ENCODE assay signal across 8 mouse cellular contexts in the genomic region with DNA sequence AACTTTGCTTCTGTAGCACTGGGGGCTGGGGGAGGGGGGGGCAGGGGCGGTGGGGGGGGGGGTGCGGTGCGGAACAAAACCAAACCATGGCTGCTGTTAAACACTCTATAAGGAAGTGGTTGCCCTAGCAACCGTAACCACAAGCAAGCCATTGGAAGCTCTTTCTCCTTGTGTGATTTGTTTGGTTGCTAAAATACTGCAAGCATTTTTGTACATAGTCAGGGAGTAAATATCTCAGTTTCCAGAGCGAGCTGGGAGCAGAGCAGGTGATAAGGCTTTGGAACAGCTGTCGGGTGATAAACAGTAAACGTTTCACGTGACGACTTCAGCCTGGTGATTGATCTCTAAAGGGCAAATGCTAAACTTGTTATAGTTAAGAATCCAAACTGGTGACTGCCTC.
A peak's percentile ranks its signal among the peaks of the same experiment; 100 is the strongest.
DNase-seq lines count a peak whose midpoint lies in the region; ATAC-seq and TF ChIP-seq lines count a peak whose summit lies in the region.

No protein-coding gene starts in this region.

- 11% methylated on average over 9 of the region's 9 CpGs for WGBS in lung, embryonic 14.5 days
- WGBS in lung, adult 2 months = 10% methylated on average over 9 of the region's 9 CpGs
- whole genome bisulfite sequencing in forebrain, embryonic 15.5 days = 22% methylated on average over 9 of the region's 9 CpGs
- WGBS in limb, embryonic 11.5 days = 30% methylated on average over 9 of the region's 9 CpGs
- WGBS in midbrain, embryonic 16.5 days = 15% methylated on average over 9 of the region's 9 CpGs

- H3K9me3 ChIP-seq in lung, embryonic 14.5 days (ENCODE audit: low read depth, low read length) = no peaks in the 10 kb centered on the region
- H3K9me3 ChIP-seq in forebrain, embryonic 15.5 days = no peaks in the 10 kb centered on the region
- H3K9me3 ChIP-seq in limb, embryonic 11.5 days (ENCODE audit: control insufficient read depth, low read length) = no peaks in the 10 kb centered on the region
- no peaks in the 10 kb centered on the region for H3K9me3 ChIP-seq in midbrain, embryonic 16.5 days (replicated peaks; ENCODE audit: control insufficient read depth, low read length, poor library complexity, severe bottlenecking)

- DNase-seq in lung, embryonic 14.5 days = peak; percentile 52
- no peak for DNase-seq in lung, adult 2 months
- peak; percentile 38 for DNase-seq in limb, embryonic 11.5 days (ENCODE audit: low spot score)
- DNase-seq in frontal cortex, postnatal 25 days (ENCODE audit: low spot score in 2 of 2) = no peak
- DNase-seq in adrenal gland, postnatal 10 days = no peak
- DNase-seq in right cerebral cortex, postnatal 14 days = no peak

- no peak overlapping the region for H3K27ac ChIP-seq in lung, embryonic 14.5 days (ENCODE audit: low read depth)
- H3K27ac ChIP-seq in forebrain, embryonic 15.5 days (replicated peaks) = no peak overlapping the region
- H3K27ac ChIP-seq in limb, embryonic 11.5 days (replicated peaks; ENCODE audit: low read depth, low read length) = no peak overlapping the region
- H3K27ac ChIP-seq in midbrain, embryonic 16.5 days (ENCODE audit: low read length) = no peak overlapping the region

- no peaks in the 10 kb centered on the region for H3K36me3 ChIP-seq in lung, embryonic 14.5 days (ENCODE audit: insufficient read depth)
- H3K36me3 ChIP-seq in forebrain, embryonic 15.5 days = no peaks in the 10 kb centered on the region
- no peaks in the 10 kb centered on the region for H3K36me3 ChIP-seq in limb, embryonic 11.5 days (ENCODE audit: control insufficient read depth, insufficient read depth, low read length)
- no peaks in the 10 kb centered on the region for H3K36me3 ChIP-seq in midbrain, embryonic 16.5 days (ENCODE audit: control insufficient read depth, insufficient read depth, low read length)

- H3K4me3 ChIP-seq in lung, embryonic 14.5 days (ENCODE audit: low read depth, low read length) = no peak overlapping the region
- no peak overlapping the region for H3K4me3 ChIP-seq in lung, adult 2 months (replicated peaks; ENCODE audit: extremely low read depth, low read depth, low read length)
- no peak overlapping the region for H3K4me3 ChIP-seq in forebrain, embryonic 15.5 days
- no peak overlapping the region for H3K4me3 ChIP-seq in limb, embryonic 11.5 days (ENCODE audit: low read depth, low read length)
- H3K4me3 ChIP-seq in midbrain, embryonic 16.5 days (ENCODE audit: low read depth, low read length) = no peak overlapping the region

- no peaks in the 10 kb centered on the region for H3K27me3 ChIP-seq in lung, embryonic 14.5 days (ENCODE audit: insufficient read depth, low read length)
- no peaks in the 10 kb centered on the region for H3K27me3 ChIP-seq in forebrain, embryonic 15.5 days
- no peaks in the 10 kb centered on the region for H3K27me3 ChIP-seq in limb, embryonic 11.5 days (ENCODE audit: control insufficient read depth, insufficient read depth, low read length)
- no peaks in the 10 kb centered on the region for H3K27me3 ChIP-seq in midbrain, embryonic 16.5 days (ENCODE audit: control insufficient read depth, insufficient read depth, low read depth, low read length)

- no peak for TF ChIP-seq CTCF in lung, embryonic 14.5 days (IDR thresholded peaks at IDR 0.05; ENCODE audit: low read depth)
- no peak for TF ChIP-seq CTCF in lung, adult 2 months (IDR thresholded peaks at IDR 0.05; ENCODE audit: insufficient read depth, low read length)

- H3K4me2 ChIP-seq in lung, embryonic 14.5 days = peak overlapping the region; percentile 32; the same call in 1 of the 2 replicates
- no peak overlapping the region; the same call in 1 of the 2 replicates for H3K4me2 ChIP-seq in forebrain, embryonic 15.5 days (replicated peaks)
- peak overlapping the region; percentile 15; the same call in 1 of the 2 replicates for H3K4me2 ChIP-seq in limb, embryonic 11.5 days (ENCODE audit: low read depth, severe bottlenecking)
- peak overlapping the region; percentile 26; the same call in 1 of the 2 replicates for H3K4me2 ChIP-seq in midbrain, embryonic 16.5 days (ENCODE audit: low read length)

- no peak overlapping the region for H3K9ac ChIP-seq in lung, embryonic 14.5 days
- no peak overlapping the region for H3K9ac ChIP-seq in forebrain, embryonic 15.5 days (replicated peaks)
- H3K9ac ChIP-seq in limb, embryonic 11.5 days (ENCODE audit: low read length) = no peak overlapping the region
- H3K9ac ChIP-seq in midbrain, embryonic 16.5 days (ENCODE audit: low read depth, low read length) = no peak overlapping the region

- H3K4me1 ChIP-seq in lung, embryonic 14.5 days (ENCODE audit: insufficient read depth) = no peaks in the 10 kb centered on the region
- peaks cover 2% of the 10 kb centered on the region; the same call in 1 of the 2 replicates for H3K4me1 ChIP-seq in lung, adult 2 months (ENCODE audit: control insufficient read depth, insufficient read depth, low read length)
- peaks cover 9% of the 10 kb centered on the region; the same call in 1 of the 2 replicates for H3K4me1 ChIP-seq in forebrain, embryonic 15.5 days
- no peaks in the 10 kb centered on the region for H3K4me1 ChIP-seq in limb, embryonic 11.5 days (ENCODE audit: control insufficient read depth, insufficient read depth, low read length)
- peaks cover 5% of the 10 kb centered on the region; the same call in 1 of the 2 replicates for H3K4me1 ChIP-seq in midbrain, embryonic 16.5 days (ENCODE audit: control insufficient read depth, insufficient read depth, low read length)

- peak; percentile 68 for ATAC-seq in lung, embryonic 14.5 days (ENCODE audit: insufficient read depth)
- ATAC-seq in forebrain, embryonic 15.5 days (replicated peaks) = peak; percentile 66; the same call in 1 of the 2 replicates
- peak; percentile 49; the same call in 1 of the 2 replicates for ATAC-seq in limb, embryonic 11.5 days (ENCODE audit: insufficient number of reproducible peaks, low FRiP score, low TSS enrichment, low read depth)
- peak; percentile 75 for ATAC-seq in midbrain, embryonic 16.5 days

- no peak for TF ChIP-seq POLR2A in lung, adult 2 months (IDR thresholded peaks at IDR 0.05; ENCODE audit: borderline replicate concordance, extremely low read depth, low read depth, low read length)

Comparison
In these comparisons a context has a peak if more than half of its experiments do, and no peak if none do; other contexts are left out.
1. DNase-seq: peak in lung, embryonic 14.5 days (single experiment) and limb, embryonic 11.5 days (single experiment); none in lung, adult 2 months (single experiment), frontal cortex, postnatal 25 days (0 of 2), adrenal gland, postnatal 10 days (single experiment) and right cerebral cortex, postnatal 14 days (single experiment).
2. Peak in every context shown above with its lines, with median percentiles within 50 percentile points of each other: ATAC-seq.